Comparison of ENCODE assay signal across 8 mouse cellular contexts in the genomic region with DNA sequence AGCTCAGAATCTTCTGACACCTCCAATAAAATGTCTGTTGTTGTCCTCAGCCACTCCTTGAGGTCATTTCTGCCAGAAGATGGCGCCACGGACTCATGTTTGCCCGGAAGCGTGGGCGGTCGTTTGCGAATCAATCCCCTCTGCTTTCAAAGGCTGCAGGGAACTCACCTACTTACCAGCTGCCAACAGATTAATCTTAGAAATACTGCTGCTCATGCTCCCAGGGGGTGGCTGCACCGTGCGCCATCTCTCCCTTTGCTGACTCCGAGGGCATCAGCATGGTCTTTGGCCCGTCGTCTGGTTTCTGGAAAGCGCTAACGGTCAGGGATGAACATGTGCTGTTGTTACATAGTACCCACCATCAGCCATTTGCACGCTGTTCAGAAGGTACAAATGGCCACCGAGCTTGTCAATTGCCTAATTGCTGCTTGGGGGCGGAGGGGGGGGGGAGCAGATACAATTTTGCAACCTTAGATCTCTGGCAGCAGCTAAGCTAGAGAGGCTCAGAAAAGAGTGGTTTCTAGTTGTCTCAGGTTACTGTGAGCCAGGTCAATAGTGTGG. TPM values are rescaled to one million over a fixed set of nuclear protein-coding genes. Genes with fewer than 3 reads are reported as not detected.
DNase-seq lines count a peak whose midpoint lies in the region; ATAC-seq and TF ChIP-seq lines count a peak whose summit lies in the region.

No protein-coding gene starts in this region.

- peak overlapping the region; percentile 65 for H3K4me3 ChIP-seq in cerebellum, adult 2 months (replicated peaks; ENCODE audit: insufficient read depth, low read depth, low read length)
- H3K4me3 ChIP-seq in hindbrain, embryonic 10.5 days: peak overlapping the region; percentile 47
- peak overlapping the region; percentile 38 for H3K4me3 ChIP-seq in lung, embryonic 15.5 days

- 1% methylated on average over 17 of the region's 17 CpGs for WGBS in cerebellum, adult 2 months
- under 1% methylated on average over 17 of the region's 17 CpGs for WGBS in hindbrain, embryonic 10.5 days
- WGBS in lung, embryonic 15.5 days: 2% methylated on average over 17 of the region's 17 CpGs

- peak; percentile 50 for DNase-seq in MEL-GATA-1-ER (ENCODE audit: extremely low read depth, low read depth)
- peak; percentile 66 to 71 for DNase-seq in cerebellum, adult 2 months
- peak; percentile 90 to 98 for DNase-seq in frontal cortex, adult 2 months (ENCODE audit: extremely low spot score in 1 of 2, low spot score in 1 of 2)
- DNase-seq in hindbrain, embryonic 10.5 days (ENCODE audit: low spot score): peak; percentile 92
- peak; percentile 95 for DNase-seq in layer of hippocampus, adult 9-10 months (ENCODE audit: low spot score)
- DNase-seq in ovary, postnatal 14 days (ENCODE audit: low spot score): peak; percentile 93
- peak; percentile 81 to 94 for DNase-seq in thymus, postnatal 10 days (ENCODE audit: low spot score in 2 of 2)

- H3K4me2 ChIP-seq in lung, embryonic 15.5 days: peak overlapping the region; percentile 65

- peak overlapping the region; percentile 21; the same call in 1 of the 2 replicates for H3K9ac ChIP-seq in lung, embryonic 15.5 days

- H3K27ac ChIP-seq in cerebellum, adult 2 months (ENCODE audit: insufficient read depth, low read length): no peak overlapping the region
- peak overlapping the region; percentile 88 for H3K27ac ChIP-seq in hindbrain, embryonic 10.5 days
- no peak overlapping the region for H3K27ac ChIP-seq in lung, embryonic 15.5 days

- peak; percentile 31; the same call in 1 of the 2 replicates for ATAC-seq in lung, embryonic 15.5 days (ENCODE audit: borderline replicate concordance, extremely low read depth, low FRiP score, low TSS enrichment)

- no peaks in the 10 kb centered on the region for H3K36me3 ChIP-seq in hindbrain, embryonic 10.5 days
- H3K36me3 ChIP-seq in lung, embryonic 15.5 days: no peaks in the 10 kb centered on the region

- no peaks in the 10 kb centered on the region for H3K27me3 ChIP-seq in cerebellum, adult 2 months (ENCODE audit: control insufficient read depth, insufficient read depth, low read length)
- no peaks in the 10 kb centered on the region for H3K27me3 ChIP-seq in hindbrain, embryonic 10.5 days (ENCODE audit: insufficient read depth, poor library complexity, severe bottlenecking)
- no peaks in the 10 kb centered on the region for H3K27me3 ChIP-seq in lung, embryonic 15.5 days

- peak; percentile 70 for TF ChIP-seq CTCF in cerebellum, adult 2 months (IDR thresholded peaks at IDR 0.05; ENCODE audit: borderline replicate concordance, insufficient read depth, low read depth, low read length)

- H3K9me3 ChIP-seq in hindbrain, embryonic 10.5 days: no peaks in the 10 kb centered on the region
- no peaks in the 10 kb centered on the region for H3K9me3 ChIP-seq in lung, embryonic 15.5 days

- no peak for TF ChIP-seq POLR2A in cerebellum, adult 2 months (IDR thresholded peaks at IDR 0.05; ENCODE audit: borderline replicate concordance, insufficient read depth, low read length)

- H3K4me1 ChIP-seq in cerebellum, adult 2 months (ENCODE audit: control insufficient read depth, insufficient read depth, low read length): peaks cover 3% of the 10 kb centered on the region; the same call in 1 of the 2 replicates
- peaks cover 26% of the 10 kb centered on the region for H3K4me1 ChIP-seq in hindbrain, embryonic 10.5 days (replicated peaks)
- peaks cover 7% of the 10 kb centered on the region for H3K4me1 ChIP-seq in lung, embryonic 15.5 days

RNA-seq across cellular contexts. Expression of gene Prtg, which starts 39.8 kb away (rescaled TPM):
- 0.46 and 0.57 TPM in 2 replicates for polyA plus RNA-seq in cerebellum, adult 2 months (2012; rRNA removed)
- polyA plus RNA-seq in frontal cortex, adult 2 months (2012; rRNA removed): 1.2 and 1.4 TPM in 2 replicates
- 7.6 and 19.9 TPM in 2 replicates for polyA plus RNA-seq in hindbrain, embryonic 10.5 days (2016; fragmentation: Nextera tagmentation; extraction: Ambion mirVana)
- polyA plus RNA-seq in lung, embryonic 15.5 days (2015; fragmentation: Nextera tagmentation; extraction: Ambion mirVana): 0.50 and 0.58 TPM in 2 replicates
